Mouse (Mus musculus) kidney, adult 2 months (tissue): ENCODE measurements at regions not wholly inside any gene's neighbourhood (a gene's known extent, or its start where the extent isn't known, plus 50 kb on each side); places are given as distances from the start of the nearest gene placed in this dataset.

ENCODE experiments used
- CTCF ChIP-seq: fragments of 200-500 bp; conservative IDR thresholded peaks from 2 replicates; pipeline ENCODE4 v1.5.1; 2011; ENCODE audit warnings: low read depth, mild to moderate bottlenecking, control low read depth, low read length, moderate library complexity, mixed read lengths; ENCODE audit not compliant: insufficient read depth, insufficient read length
- POLR2A ChIP-seq: fragments of 200-500 bp; IDR thresholded peaks from one replicate; pipeline ENCODE4 v1.6.1; 2011; ENCODE audit warnings: low read depth, low read length, control low read depth

GRCm38 (mm10) chr15:53004078-53004477 lies 880.6 kb upstream of the Gm7489 start:
- TF ChIP-seq CTCF (no peak), POLR2A (no peak)
